ENCODE assay signal across 21 mouse cellular contexts in the genomic region with DNA sequence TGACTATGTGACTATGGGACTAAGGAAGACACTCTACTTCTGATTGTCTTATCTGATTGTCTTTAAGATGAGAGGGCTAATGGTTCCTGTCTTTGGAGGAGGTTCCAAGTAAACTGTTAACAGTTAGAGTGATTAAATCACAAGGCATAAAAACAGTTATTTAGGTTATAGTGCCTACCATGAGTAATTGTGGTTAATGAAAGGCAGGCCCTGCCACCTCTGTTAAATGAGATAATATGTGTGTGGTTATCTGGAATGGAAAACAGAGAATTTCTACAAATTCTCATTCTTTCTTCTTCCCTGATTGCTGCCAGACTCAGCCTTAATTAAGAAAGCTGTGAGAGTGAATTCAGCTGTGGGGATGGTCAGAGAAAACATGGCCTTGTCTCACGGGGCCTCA. TPM values are rescaled to one million over a fixed set of nuclear protein-coding genes. Genes with fewer than 3 reads are reported as not detected.
DNase-seq lines count a peak whose midpoint lies in the region; ATAC-seq and TF ChIP-seq lines count a peak whose summit lies in the region.
"Had no signal": no experiment of that assay in that cellular context is flagged by ENCODE, and none has a peak within 500 bp of the region (broad histone marks: within the 10 kb centered on the region; RNA-seq: fewer than 3 reads in every experiment).

No protein-coding gene starts in this region.

- peaks cover 0 to 53% of the 10 kb centered on the region in 2 experiments; a peak in 2 of 4 replicates for H3K36me3 ChIP-seq in MEL (ENCODE audit: control insufficient read depth in 1 of 2, insufficient read depth in 2 of 2, low read length in 2 of 2)
- H3K36me3 ChIP-seq: embryonic facial prominence, embryonic 10.5 days; embryonic facial prominence, embryonic 12.5 days; forebrain, embryonic 15.5 days had no signal

- H3K9me3 ChIP-seq in MEL (replicated peaks; ENCODE audit: insufficient read depth, low read length) = no peaks in the 10 kb centered on the region
- H3K9me3 ChIP-seq: embryonic facial prominence, embryonic 10.5 days; embryonic facial prominence, embryonic 12.5 days; forebrain, embryonic 13.5 days; forebrain, embryonic 15.5 days had no signal

- H3K4me1 ChIP-seq in MEL (ENCODE audit: control insufficient read depth in 1 of 2, insufficient read depth in 2 of 2, low read length in 2 of 2) = peaks cover 24 to 79% of the 10 kb centered on the region in 2 experiments
- H3K4me1 ChIP-seq: embryonic facial prominence, embryonic 12.5 days; forebrain, embryonic 13.5 days had no signal

- no peak for TF ChIP-seq RAD21 in MEL (IDR thresholded peaks at IDR 0.05; ENCODE audit: low read depth, low read length)

- TF ChIP-seq EP300 in MEL (IDR thresholded peaks at IDR 0.05; ENCODE audit: low read depth in 1 of 2, low read length in 2 of 2) = peak; percentile 99 to 100

- peak overlapping the region; percentile 97 for H3K27ac ChIP-seq in MEL (ENCODE audit: control insufficient read depth, low read depth, low read length)
- H3K27ac ChIP-seq: embryonic facial prominence, embryonic 10.5 days; embryonic facial prominence, embryonic 12.5 days; forebrain, embryonic 13.5 days; forebrain, embryonic 15.5 days had no signal

- TF ChIP-seq POLR2A in MEL (IDR thresholded peaks at IDR 0.05; ENCODE audit: control insufficient read depth in 1 of 2, insufficient read depth in 1 of 2, low read depth in 1 of 2, low read length in 2 of 2, poor library complexity in 1 of 2) = peak in 1 of 2 experiments; percentile 47; a peak in 1 of 4 replicates

- DNase-seq in 416B (ENCODE audit: low read depth) = peak; percentile 63
- peak; percentile 87 for DNase-seq in MEL (ENCODE audit: low read depth, low spot score)
- no peak for DNase-seq in ovary, postnatal 10 days (ENCODE audit: low spot score)
- no peak for DNase-seq in thymus, postnatal 36 days
- DNase-seq in kidney, postnatal 14 days = no peak
- DNase-seq: adrenal gland, adult 2 months; adrenal gland, postnatal 10 days; adrenal gland, postnatal 25 days; cerebellum, adult 11 months; cerebellum, adult 18-20 months; cerebellum, adult 8-10 months; cerebellum, adult 9-11 months; cerebellum, postnatal 14 days; cerebellum, postnatal 36 days; forebrain, postnatal 0 days had no signal

- H3K79me2 ChIP-seq in MEL (ENCODE audit: control insufficient read depth, insufficient read depth, low read length, poor library complexity) = peaks cover 25% of the 10 kb centered on the region

- no peak for TF ChIP-seq CTCF in MEL (IDR thresholded peaks at IDR 0.05 in 2 of 3, conservative IDR thresholded peaks at IDR 0.05 in 1 of 3; ENCODE audit: control insufficient read depth in 1 of 3, insufficient read depth in 1 of 3, low read depth in 2 of 3, low read length in 3 of 3, poor library complexity in 1 of 3, severe bottlenecking in 1 of 3)

- peak; percentile 54 for ATAC-seq in megakaryocyte progenitor cell, adult 5-6 weeks (replicated peaks; ENCODE audit: poor library complexity)
- ATAC-seq: forebrain, embryonic 13.5 days; forebrain, embryonic 15.5 days; forebrain, postnatal 0 days had no signal

- H3K4me3 ChIP-seq in MEL (ENCODE audit: control insufficient read depth in 1 of 2, insufficient read depth in 1 of 2, low read depth in 2 of 2, low read length in 2 of 2) = peak overlapping the region; percentile 49 to 58
- H3K4me3 ChIP-seq: embryonic facial prominence, embryonic 10.5 days; embryonic facial prominence, embryonic 12.5 days; forebrain, embryonic 13.5 days; forebrain, embryonic 15.5 days had no signal

- peak overlapping the region; percentile 61 for H3K9ac ChIP-seq in MEL (ENCODE audit: control insufficient read depth, low read depth, low read length, poor library complexity, severe bottlenecking)
- H3K9ac ChIP-seq: embryonic facial prominence, embryonic 12.5 days; forebrain, embryonic 13.5 days; forebrain, embryonic 15.5 days; forebrain, postnatal 0 days had no signal

- H3K27me3 ChIP-seq in MEL (ENCODE audit: control insufficient read depth in 1 of 2, insufficient read depth in 2 of 2, low read length in 2 of 2) = no peaks in the 10 kb centered on the region

TF ChIP-seq in MEL, 35 proteins besides CTCF, POLR2A, EP300 and RAD21:
- TF ChIP-seq NELFE (IDR thresholded peaks at IDR 0.05; ENCODE audit: low read depth, low read length) = 0 out of 2 replicates have a peak, but pooled peaks have one; percentile 11
- TF ChIP-seq NRF1 (IDR thresholded peaks at IDR 0.05; ENCODE audit: insufficient read depth, low read depth, low read length, poor library complexity, severe bottlenecking) = no peak
- no peak for TF ChIP-seq E2F4 (IDR thresholded peaks at IDR 0.05; ENCODE audit: borderline replicate concordance, low read depth, low read length)
- TF ChIP-seq JUND (IDR thresholded peaks at IDR 0.05; ENCODE audit: low read depth, low read length) = no peak; the same call in 1 of the 2 replicates
- TF ChIP-seq MAX (IDR thresholded peaks at IDR 0.05; ENCODE audit: low read length) = no peak
- peak; percentile 99 for TF ChIP-seq MYB (IDR thresholded peaks at IDR 0.05; ENCODE audit: low read depth, low read length)
- peak; percentile 24; the same call in 1 of the 2 replicates for TF ChIP-seq BHLHE40 (IDR thresholded peaks at IDR 0.05; ENCODE audit: borderline replicate concordance, low read depth, low read length)
- TF ChIP-seq USF2 (IDR thresholded peaks at IDR 0.05; ENCODE audit: borderline replicate concordance in 1 of 2, insufficient read depth in 1 of 2, low read depth in 1 of 2, low read length in 2 of 2) = no peak
- TF ChIP-seq ZMIZ1 (IDR thresholded peaks at IDR 0.05; ENCODE audit: low read depth, low read length) = no peak
- TF ChIP-seq CHD1 (IDR thresholded peaks at IDR 0.05; ENCODE audit: low read depth, low read length) = no peak
- TF ChIP-seq MYC (IDR thresholded peaks at IDR 0.05; ENCODE audit: low read depth, low read length) = peak; percentile 78; the same call in 1 of the 2 replicates
- no peak for TF ChIP-seq UBTF (IDR thresholded peaks at IDR 0.05; ENCODE audit: borderline replicate concordance, insufficient read depth, low read depth, low read length)
- TF ChIP-seq GABPA (IDR thresholded peaks at IDR 0.05; ENCODE audit: low read depth, low read length) = no peak
- TF ChIP-seq MXI1 (IDR thresholded peaks at IDR 0.05; ENCODE audit: low read depth, low read length) = no peak
- no peak for TF ChIP-seq MEF2A (IDR thresholded peaks at IDR 0.05; ENCODE audit: extremely low read depth, insufficient replicate concordance, low read depth, low read length, poor library complexity, severe bottlenecking)
- TF ChIP-seq HCFC1 (IDR thresholded peaks at IDR 0.05; ENCODE audit: low read depth, low read length) = no peak; the same call in none of the 2 replicates
- TF ChIP-seq ZNF384 (IDR thresholded peaks at IDR 0.05; ENCODE audit: low read depth, low read length) = no peak
- TF ChIP-seq GATA1 (IDR thresholded peaks at IDR 0.05; ENCODE audit: low read depth, low read length) = peak; percentile 97; the same call in 1 of the 2 replicates
- TF ChIP-seq SIN3A (IDR thresholded peaks at IDR 0.05; ENCODE audit: low read length) = peak; percentile 95
- TF ChIP-seq USF1 (IDR thresholded peaks at IDR 0.05; ENCODE audit: low read depth, low read length) = no peak
- TF ChIP-seq MAZ (IDR thresholded peaks at IDR 0.05; ENCODE audit: low read depth, low read length) = no peak
- TF ChIP-seq SMC3 (IDR thresholded peaks at IDR 0.05; ENCODE audit: low read depth, low read length) = no peak
- peak; percentile 94 for TF ChIP-seq ETS1 (IDR thresholded peaks at IDR 0.05; ENCODE audit: low read depth, low read length)
- TF ChIP-seq TCF12 (IDR thresholded peaks at IDR 0.05; ENCODE audit: low read depth, low read length) = peak; percentile 96
- 0 out of 2 replicates have a peak, but pooled peaks have one; percentile 75 for TF ChIP-seq TBP (IDR thresholded peaks at IDR 0.05; ENCODE audit: low read depth, low read length)
- TF ChIP-seq MAFK (IDR thresholded peaks at IDR 0.05; ENCODE audit: borderline replicate concordance, low read depth, low read length) = peak; percentile 63; the same call in 1 of the 2 replicates
- TF ChIP-seq RCOR1 (IDR thresholded peaks at IDR 0.05; ENCODE audit: low read depth, low read length) = peak; percentile 98
- TF ChIP-seq POLR2AphosphoS2 (IDR thresholded peaks at IDR 0.05; ENCODE audit: low read length) = no peak
- TF ChIP-seq POLR2AphosphoS5 (IDR thresholded peaks at IDR 0.05; ENCODE audit: borderline replicate concordance, low read depth, low read length) = no peak
- peak; percentile 89 for TF ChIP-seq TAL1 (IDR thresholded peaks at IDR 0.05; ENCODE audit: low read length)
- no peak for TF ChIP-seq CHD2 (IDR thresholded peaks at IDR 0.05; ENCODE audit: low read length)

RNA-seq across cellular contexts. Expression of gene Emx2, which starts 53.4 kb away (rescaled TPM):
- 0.07 and 0.08 TPM in 2 replicates for total RNA-seq in MEL (2012; rRNA removed)
- polyA plus RNA-seq in MEL (2012; ENCODE audit: insufficient read depth in 1 of 2, insufficient read length in 2 of 2, low read depth in 1 of 2, low replicate concordance in 2 of 2, missing spikeins in 1 of 2) = not detected
- total RNA-seq in megakaryocyte progenitor cell, adult 5-6 weeks (2015) = not detected in 2 replicates
- total RNA-seq in megakaryocyte progenitor cell, adult 5-6 weeks (2017) = not detected in 2 replicates
- total RNA-seq: adrenal gland, postnatal 25 days had no signal
- polyA plus RNA-seq: C2C12 had no signal

RNA-seq across cellular contexts. Expression of gene Pdzd8, which starts 59.2 kb away (rescaled TPM):
- total RNA-seq in MEL (2012; rRNA removed) = 49.8 and 52.1 TPM in 2 replicates
- 100 to 1,000 TPM in 1 of 2 experiments, 10 to 100 TPM in 1; 46.4 to 137 TPM for polyA plus RNA-seq in MEL (2012; ENCODE audit: insufficient read depth in 1 of 2, insufficient read length in 2 of 2, low read depth in 1 of 2, low replicate concordance in 2 of 2, missing spikeins in 1 of 2)
- 62.5 and 69.7 TPM in 2 replicates for total RNA-seq in megakaryocyte progenitor cell, adult 5-6 weeks (2015)
- total RNA-seq in megakaryocyte progenitor cell, adult 5-6 weeks (2017) = 46.7 and 49.0 TPM in 2 replicates

Comparison
In these comparisons a context has a peak if more than half of its experiments do, and no peak if none do; other contexts are left out.
1. DNase-seq: peak in 416B (single experiment) and MEL (single experiment); none in ovary, postnatal 10 days (single experiment), thymus, postnatal 36 days (0 of 2) and kidney, postnatal 14 days (single experiment).